Mouse (Mus musculus) frontal cortex, postnatal 36 days (tissue): Measurements from ENCODE around the gene Drg2.
A peak's percentile ranks its signal among the peaks of the same experiment; 100 is the strongest.
"Not testable (repeated sequence)": the region's sequence is repeated elsewhere in the genome, so short reads cannot be mapped to it uniquely, and the experiment has no call there.

ENCODE experiments used
- DNase-seq, 2 experiments: peaks; one replicate each; pipeline ENCODE4 v3.0.0; 2022; ENCODE audit warnings: low spot score in 2 of 2

Gene Drg2

GRCm38 (mm10) chr11:60454080-60454744, at the start of gene Drg2:
Gene Drg2, plus strand, starts transcription at chr11:60454591.
- peak; percentile 89 to 93 for DNase-seq

- DNase-seq: no peak
These were observed 47.8 kb upstream of the Drg2 start for GRCm38 (mm10) chr11:60406606-60407005.

- DNase-seq: peak; percentile 44 to 76
These were observed 42.2 kb upstream of the Drg2 start for GRCm38 (mm10) chr11:60412173-60412572.

GRCm38 (mm10) chr11:60412921-60413320, 41.5 kb upstream of the Drg2 start:
- no peak for DNase-seq

- DNase-seq: no peak
These were observed 37.8 kb upstream of the Drg2 start for GRCm38 (mm10) chr11:60416590-60416962.

- DNase-seq: peak; percentile 99 to 100
These were observed 37.3 kb upstream of the Drg2 start, which contains the start of gene Gid4 for GRCm38 (mm10) chr11:60416963-60417716. Gene Gid4, plus strand, starts transcription at chr11:60417145.

GRCm38 (mm10) chr11:60417717-60418472, 36.5 kb upstream of the Drg2 start, which contains the start of gene Atpaf2:
Gene Atpaf2, minus strand, starts transcription at chr11:60418457.
- peak; percentile 8 to 16 for DNase-seq

GRCm38 (mm10) chr11:60418473-60418803, 36.0 kb upstream of the Drg2 start:
- no peak for DNase-seq

- no peak for DNase-seq
These were observed 32.2 kb upstream of the Drg2 start for GRCm38 (mm10) chr11:60422046-60422668.

- no peak for DNase-seq
These were observed 31.4 kb upstream of the Drg2 start for GRCm38 (mm10) chr11:60423006-60423405.

GRCm38 (mm10) chr11:60426417-60426816, 28.0 kb upstream of the Drg2 start:
- DNase-seq: no peak

GRCm38 (mm10) chr11:60427628-60428027, 26.8 kb upstream of the Drg2 start:
- no peak for DNase-seq

GRCm38 (mm10) chr11:60433501-60433900, 20.9 kb upstream of the Drg2 start:
- no peak for DNase-seq

GRCm38 (mm10) chr11:60435133-60435532, 19.3 kb upstream of the Drg2 start:
- no peak for DNase-seq

- DNase-seq: no peak
These were observed 17.8 kb upstream of the Drg2 start for GRCm38 (mm10) chr11:60436618-60437017.

GRCm38 (mm10) chr11:60439621-60440020, 14.8 kb upstream of the Drg2 start:
- not testable (repeated sequence) for DNase-seq

- DNase-seq: no peak
These were observed 14.2 kb upstream of the Drg2 start for GRCm38 (mm10) chr11:60440176-60440575.

GRCm38 (mm10) chr11:60442896-60443295, 11.5 kb upstream of the Drg2 start:
- peak; percentile 19 to 24 for DNase-seq

GRCm38 (mm10) chr11:60444007-60444406, 10.4 kb upstream of the Drg2 start:
- DNase-seq: no peak

GRCm38 (mm10) chr11:60454745-60455087, 325 bp downstream of the Drg2 start:
- no peak for DNase-seq

GRCm38 (mm10) chr11:60457973-60458372, 3.6 kb downstream of the Drg2 start:
- no peak for DNase-seq

- peak in 1 of 2 experiments; percentile 31 for DNase-seq
These were observed 11.6 kb downstream of the Drg2 start for GRCm38 (mm10) chr11:60465943-60466380.
